Mouse (Mus musculus) left cerebral cortex, postnatal 4 days (tissue): ENCODE results near the gene Map2k5. TPM values are rescaled to one million over a fixed set of nuclear protein-coding genes. Genes with fewer than 3 reads are reported as not detected.

Experiments used
- DNase-seq: peaks from one replicate; pipeline ENCODE4 v3.0.0-alpha.2; 2022
- intact Hi-C: fragments of 180-260 bp; cut with DNase I; formaldehyde crosslinking; loops from one replicate; pipeline ENCODE4 v1.15.1; 2025
- total RNA-seq, 2 experiments: library from RNA; stranded (reverse); gene quantifications; 2 replicates each; pipeline ENCODE4 v1.2.3; 2021

Map2k5 gene
- total RNA-seq, 2 experiments from 2014 or later = 32.9 to 38.4 TPM

DNA sequence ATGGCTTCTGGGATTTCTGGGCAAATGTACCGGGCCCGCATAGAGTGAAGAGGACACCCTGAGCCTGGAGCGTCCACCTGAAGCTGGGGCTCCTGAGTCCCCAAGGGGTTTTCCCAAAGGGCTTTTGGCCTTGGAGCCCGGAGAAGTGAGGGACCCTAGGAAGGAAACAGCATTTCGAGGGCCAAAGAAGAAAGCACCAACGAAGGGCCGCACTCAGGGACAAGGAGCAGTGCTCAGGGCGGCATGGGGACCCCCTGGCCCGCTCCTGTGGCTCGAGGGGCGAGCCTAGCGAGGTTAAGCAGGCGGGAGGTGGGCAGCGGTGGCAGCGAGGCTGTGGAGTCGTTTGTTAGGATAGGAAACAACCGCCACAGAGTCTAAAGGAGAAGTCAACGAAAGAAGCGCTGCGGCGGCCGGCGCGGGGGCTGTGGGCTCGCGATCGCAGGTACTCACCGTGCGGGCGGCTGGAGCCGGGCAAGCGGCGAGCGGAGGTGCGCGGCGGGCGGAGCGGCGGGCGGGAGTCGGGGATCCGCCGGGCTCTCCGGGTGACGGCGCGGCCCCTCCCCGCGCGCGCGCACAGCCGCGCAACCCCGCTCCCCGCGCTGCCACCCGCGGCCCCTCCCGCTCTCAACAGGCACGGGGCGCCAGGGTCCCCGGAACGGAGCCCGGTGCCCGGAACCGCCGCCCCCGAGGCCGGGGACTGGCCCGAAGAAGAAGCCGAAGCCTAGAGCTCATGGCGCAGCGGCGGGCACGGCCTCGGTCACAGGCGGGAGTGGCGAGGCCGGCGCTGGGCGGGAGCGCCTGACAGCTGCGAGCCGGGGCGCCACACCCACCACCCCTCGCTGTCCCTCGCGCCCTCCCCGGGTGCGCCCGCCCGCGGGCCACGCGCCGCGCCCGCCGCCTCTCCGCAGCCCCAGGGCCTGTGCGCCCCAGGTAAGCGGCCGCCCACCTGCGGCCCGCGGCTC, 229.0 kb downstream of the Map2k5 start, which contains the start of gene Skor1:
Gene Skor1 (minus strand): TSS at position 552 of the 962 bp plus-strand sequence.
- intact Hi-C loops = loop anchor here (5.0 kb wide), 1 partner anchor 249 kb away; the partner anchor contains the start of gene 2300009A05Rik
- DNase-seq = no peak

GRCm38 (mm10) chr9:63147786-63148409, 229.8 kb downstream of the Map2k5 start:
- intact Hi-C loops = loop anchor here (5.0 kb wide), 1 partner anchor 249 kb away; the partner anchor contains the start of gene 2300009A05Rik
- DNase-seq = no peak

- no peak for DNase-seq
- intact Hi-C loops = loop anchor here (5.0 kb wide), 1 partner anchor 250 kb away; the partner anchor contains the start of gene 2300009A05Rik
Observed at GRCm38 (mm10) chr9:63147296-63147695, 230.4 kb downstream of the Map2k5 start.

DNA sequence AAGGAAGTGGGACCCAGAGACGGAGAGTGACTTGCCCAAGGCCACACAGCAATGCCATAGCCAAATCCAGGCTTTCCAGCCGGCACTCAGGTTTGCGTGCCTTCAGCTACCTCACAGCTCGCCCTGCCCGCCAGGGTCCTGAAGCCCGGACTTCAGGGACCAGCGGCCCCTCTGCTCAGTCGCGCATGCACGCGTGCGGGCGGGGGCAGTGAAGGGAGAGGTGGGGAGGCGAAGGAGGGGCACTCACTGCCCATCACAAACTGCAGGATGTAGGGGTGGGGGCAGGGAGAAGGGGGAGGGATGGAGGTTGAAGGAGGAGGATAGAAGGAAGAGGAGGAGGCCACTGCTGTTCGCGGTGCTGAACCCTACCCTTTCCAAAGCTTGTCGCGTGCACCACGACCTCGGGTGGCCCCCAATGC, 230.8 kb downstream of the Map2k5 start:
- DNase-seq = peak; percentile 56
- intact Hi-C loops = loop anchor here (5.0 kb wide), 1 partner anchor 250 kb away; the partner anchor contains the start of gene 2300009A05Rik

GRCm38 (mm10) chr9:63146126-63146855, 231.4 kb downstream of the Map2k5 start:
- intact Hi-C loops = loop anchor here (5.0 kb wide), 1 partner anchor 251 kb away; the partner anchor contains the start of gene 2300009A05Rik
- DNase-seq = no peak

- intact Hi-C loops = loop anchor here (5.0 kb wide), 1 partner anchor 252 kb away; the partner anchor contains the start of gene 2300009A05Rik
- no peak for DNase-seq
Observed at GRCm38 (mm10) chr9:63145249-63146125, 232.2 kb downstream of the Map2k5 start.

GRCm38 (mm10) chr9:63144502-63145248, 233.0 kb downstream of the Map2k5 start:
- intact Hi-C loops = loop anchor here (5.0 kb wide), 1 partner anchor 253 kb away; the partner anchor contains the start of gene 2300009A05Rik
- DNase-seq = no peak

DNA sequence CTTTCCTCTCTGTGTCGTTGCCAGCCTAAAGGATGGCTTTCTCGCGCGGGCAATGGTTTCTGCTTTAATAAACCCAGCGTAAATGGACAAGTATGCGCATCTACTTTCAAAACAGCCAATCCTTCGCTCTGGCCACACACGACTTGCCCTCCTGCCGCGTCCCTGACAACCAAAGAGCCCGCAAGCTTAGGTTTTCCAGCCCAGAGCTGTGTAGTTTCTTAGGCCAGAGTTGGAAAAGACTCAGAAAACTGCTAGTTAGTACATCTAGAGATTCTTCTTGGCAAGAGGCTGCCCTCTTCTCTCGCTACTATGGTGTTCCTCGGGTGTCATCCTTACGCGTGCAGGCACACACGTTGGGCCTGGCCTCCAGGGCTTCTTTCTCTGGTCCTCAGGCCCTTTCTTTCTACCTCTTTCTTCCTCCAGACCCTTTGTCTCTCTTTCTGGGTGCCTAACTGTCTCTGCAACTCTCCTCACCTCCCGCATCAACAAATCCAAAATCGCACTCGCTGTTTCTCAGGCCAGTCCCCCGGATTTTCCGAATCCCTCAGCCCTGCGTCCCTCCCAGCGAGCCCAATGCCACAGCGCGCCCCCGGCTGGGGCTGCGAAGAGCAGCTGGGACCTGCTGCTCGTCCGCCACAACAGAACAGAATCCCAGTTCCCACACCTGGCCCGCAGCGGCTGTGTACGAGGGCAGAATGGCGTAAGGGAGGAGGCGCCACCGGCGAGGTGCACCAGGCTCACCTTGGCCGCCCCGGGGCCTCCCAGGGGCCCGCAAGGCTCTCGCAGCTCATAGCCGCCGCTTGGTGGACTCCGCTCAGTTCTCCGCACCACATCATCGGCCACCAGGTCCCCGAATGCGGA, 233.8 kb downstream of the Map2k5 start:
- DNase-seq = no peak
- intact Hi-C loops = no loop called here

DNA sequence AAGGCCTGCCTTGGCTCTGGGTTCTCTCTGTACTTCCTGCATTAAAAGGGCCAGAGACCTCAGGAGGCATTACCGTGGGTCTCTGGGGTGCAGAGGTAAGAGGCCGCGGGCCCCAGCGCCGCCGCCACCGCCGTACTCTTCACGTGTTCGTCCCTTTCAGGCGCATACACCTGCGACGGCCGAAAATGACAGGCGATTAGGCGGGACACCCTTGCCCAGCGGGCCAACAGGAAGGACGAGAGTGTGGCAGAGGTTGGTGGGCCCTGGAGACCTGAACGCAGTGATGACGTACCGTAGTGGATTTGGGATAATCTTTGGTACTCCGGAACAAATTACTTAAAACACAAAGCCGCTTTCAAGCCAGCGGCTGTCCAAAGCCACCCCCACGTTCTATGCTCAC, 234.5 kb downstream of the Map2k5 start:
- no peak for DNase-seq
- intact Hi-C loops = no loop called here

- intact Hi-C loops = no loop called here
- no peak for DNase-seq
Observed at GRCm38 (mm10) chr9:63142335-63143036, 235.2 kb downstream of the Map2k5 start.

- DNase-seq = no peak
- intact Hi-C loops = no loop called here
Observed at GRCm38 (mm10) chr9:63141641-63142334, 235.9 kb downstream of the Map2k5 start.

GRCm38 (mm10) chr9:63140211-63140610, 237.5 kb downstream of the Map2k5 start:
- intact Hi-C loops = no loop called here
- no peak for DNase-seq

- no peak for DNase-seq
- intact Hi-C loops = loop anchor here (2.0 to 10.0 kb wide), 5 partner anchors 325 to 855 kb away; partner anchors contain the start of genes Aagab, Iqch and Spesp1
Observed at GRCm38 (mm10) chr9:63139661-63140060, 238.0 kb downstream of the Map2k5 start.

GRCm38 (mm10) chr9:63138481-63138967, 239.2 kb downstream of the Map2k5 start:
- no peak for DNase-seq
- intact Hi-C loops = loop anchor here (2.0 to 10.0 kb wide), 5 partner anchors 326 to 854 kb away; partner anchors contain the start of genes Aagab, Iqch and Spesp1

DNA sequence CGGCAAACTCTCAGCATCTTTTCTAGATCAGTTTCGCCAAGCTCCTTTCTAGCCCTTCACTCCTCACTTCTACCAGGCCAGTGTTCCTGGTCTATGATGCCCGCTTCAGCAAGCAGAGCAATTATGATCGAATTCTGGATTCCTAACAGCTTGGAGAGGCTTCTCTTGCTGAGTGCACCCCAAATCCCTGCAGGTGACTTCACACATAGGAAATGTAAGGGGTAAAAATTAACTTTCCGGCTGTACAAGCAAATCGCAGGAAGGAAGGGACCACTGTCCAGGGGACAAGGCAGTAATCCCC, 240.1 kb downstream of the Map2k5 start:
- intact Hi-C loops = loop anchor here (5.0 to 10.0 kb wide), 4 partner anchors 327 to 853 kb away; partner anchors contain the start of genes Aagab, Iqch and Spesp1
- DNase-seq = no peak
